Mouse (Mus musculus) liver, adult 2 months (tissue): ENCODE results near the gene Unc13d.

Experiments used
- CTCF ChIP-seq: fragments of 200-500 bp; IDR thresholded peaks from 2 replicates; pipeline ENCODE4 v1.5.1; 2011; ENCODE audit warnings: low read depth, low read length, control low read depth
- POLR2A ChIP-seq: fragments of 200-500 bp; IDR thresholded peaks from 2 replicates; pipeline ENCODE4 v1.6.1; 2011; ENCODE audit warnings: low read length, control low read depth; ENCODE audit not compliant: insufficient read depth; ENCODE audit errors: extremely low read depth

DNA sequence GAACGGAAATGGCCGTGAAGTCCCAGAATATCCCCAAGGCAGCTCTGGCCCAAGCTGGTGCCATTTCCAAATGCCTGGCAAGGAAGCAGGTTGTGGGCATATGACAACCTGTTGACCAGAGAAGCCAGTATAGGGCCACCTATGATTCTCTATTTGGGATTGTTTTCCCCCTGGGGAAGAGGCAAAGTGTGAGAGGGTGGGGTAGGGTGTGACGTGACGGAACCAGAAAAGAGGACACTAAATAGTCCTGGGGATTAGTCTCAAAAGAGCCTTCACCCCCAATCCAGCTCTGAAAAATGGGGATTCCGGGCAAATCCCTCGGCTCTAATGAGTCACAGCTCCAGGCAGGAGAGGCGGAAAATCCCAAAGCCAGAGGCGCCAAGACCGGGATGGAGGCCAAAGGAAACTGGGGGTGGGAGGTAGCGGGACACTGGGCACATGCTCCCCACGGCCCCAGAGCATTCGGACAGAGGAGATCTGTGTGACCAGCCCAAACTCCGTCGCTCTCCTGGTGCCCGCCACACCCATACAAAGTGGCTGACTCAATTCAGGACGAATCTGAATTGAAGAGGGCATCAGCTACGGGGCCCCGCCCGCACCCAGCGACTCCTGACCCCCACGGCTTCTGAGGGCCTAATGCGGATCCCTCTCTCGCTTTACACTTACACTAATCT lies 30.8 kb upstream of the Unc13d start:
- TF ChIP-seq POLR2A: 0 out of 2 replicates have a peak, but pooled peaks have one; percentile 9
- no peak for TF ChIP-seq CTCF
